Mouse (Mus musculus): ENCODE results near the gene Olfr924.

- TF ChIP-seq POLR2A (IDR thresholded peaks at IDR 0.05; ENCODE audit: low read depth, low read length) (no peak), CTCF (conservative IDR thresholded peaks at IDR 0.05; ENCODE audit: insufficient read depth, insufficient read length, low read depth, low read length) (no peak)
Observed at GRCm38 (mm10) chr9:38876826-38877225, 32.6 kb downstream of the Olfr924 start, which contains the start of gene Olfr926.

Data from kidney, adult 2 months (tissue).